Mouse (Mus musculus) cortical plate, adult 2 months (tissue): ENCODE measurements around the gene Csnk1e. TPM values are rescaled to one million over a fixed set of nuclear protein-coding genes. Genes with fewer than 3 reads are reported as not detected.

Experiments
- H3K27ac ChIP-seq: fragments of 200-500 bp; 2 replicates; pipeline ENCODE4 v1.5.1; 2012; ENCODE audit warnings: low read length, control low read depth, inconsistent platforms; ENCODE audit not compliant: insufficient read depth
- H3K4me1 ChIP-seq: fragments of 200-500 bp; 2 replicates; pipeline ENCODE4 v1.6.1; 2011; ENCODE audit warnings: low read length; ENCODE audit not compliant: control insufficient read depth, insufficient read depth
- H3K4me3 ChIP-seq: fragments of 200-500 bp; 2 replicates; pipeline ENCODE4 v1.5.1; 2011; ENCODE audit warnings: mild to moderate bottlenecking, low read length, control low read depth; ENCODE audit not compliant: insufficient read depth
- CTCF ChIP-seq: fragments of 200-500 bp; IDR thresholded peaks from 2 replicates; pipeline ENCODE4 v1.5.1; 2011; ENCODE audit warnings: mild to moderate bottlenecking, control low read depth, low read length; ENCODE audit not compliant: insufficient read depth; ENCODE audit errors: extremely low read depth
- POLR2A ChIP-seq: fragments of 200-500 bp; IDR thresholded peaks from 2 replicates; pipeline ENCODE4 v1.6.1; 2011; ENCODE audit warnings: mild to moderate bottlenecking, low read length, control low read depth; ENCODE audit not compliant: insufficient read depth; ENCODE audit errors: extremely low read depth
- polyA plus RNA-seq: library from polyadenylated mRNA; depleted of rRNA; stranded (reverse); fragments of >200 nt; gene quantifications from 2 replicates; pipeline ENCODE4 v1.2.3, GENCODE M21; 2012

The Csnk1e gene
- polyA plus RNA-seq, 1 experiment = 194 TPM

DNA sequence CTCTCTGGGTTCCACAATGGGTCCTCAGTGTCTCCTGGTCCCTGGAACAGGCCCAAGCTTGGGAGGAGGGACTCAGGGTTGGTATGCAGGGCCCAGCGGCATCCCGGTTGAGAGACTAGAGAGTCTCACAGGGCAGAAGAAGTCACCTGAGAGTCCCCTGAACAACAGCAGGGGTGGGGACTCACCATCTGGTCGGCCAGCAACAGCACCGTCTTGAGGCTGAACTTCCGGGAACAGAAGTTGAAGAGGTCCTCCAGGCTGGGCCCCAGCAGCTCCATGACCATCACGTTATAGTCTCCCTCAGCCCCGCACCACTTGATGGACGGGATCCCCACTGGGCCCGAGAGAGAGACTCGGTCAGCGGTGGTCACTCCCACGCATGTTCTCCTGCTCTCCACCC, 25.8 kb downstream of the Csnk1e start:
- TF ChIP-seq POLR2A = no peak
- no peak for TF ChIP-seq CTCF
- Histone ChIP-seq H3K4me1 (peaks cover 9% of the 10 kb centered on the region), H3K4me3 (no peak overlapping the region), H3K27ac (no peak overlapping the region)

DNA sequence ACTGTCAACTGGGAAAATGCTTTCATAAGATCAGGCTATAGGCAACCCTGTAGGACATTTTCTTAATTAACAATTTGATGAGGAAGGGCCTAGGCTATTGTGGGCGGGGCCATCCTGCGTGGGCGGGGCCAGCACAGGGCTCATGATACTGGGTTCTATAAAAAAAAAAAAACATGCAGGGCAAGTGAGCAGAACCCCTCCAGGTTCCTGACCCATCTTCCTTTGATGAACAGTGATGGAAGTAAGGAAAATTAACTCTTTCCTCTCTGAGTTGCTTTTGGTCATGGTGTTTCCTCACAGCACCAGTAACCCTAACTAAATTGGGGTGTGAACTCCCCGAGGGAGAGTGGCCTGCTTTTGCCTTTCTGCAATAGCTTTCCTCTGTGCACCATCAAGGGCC, 26.8 kb downstream of the Csnk1e start:
- Histone ChIP-seq H3K27ac (no peak overlapping the region), H3K4me3 (no peak overlapping the region), H3K4me1 (peaks cover 7% of the 10 kb centered on the region)
- no peak for TF ChIP-seq CTCF
- TF ChIP-seq POLR2A = no peak

DNA sequence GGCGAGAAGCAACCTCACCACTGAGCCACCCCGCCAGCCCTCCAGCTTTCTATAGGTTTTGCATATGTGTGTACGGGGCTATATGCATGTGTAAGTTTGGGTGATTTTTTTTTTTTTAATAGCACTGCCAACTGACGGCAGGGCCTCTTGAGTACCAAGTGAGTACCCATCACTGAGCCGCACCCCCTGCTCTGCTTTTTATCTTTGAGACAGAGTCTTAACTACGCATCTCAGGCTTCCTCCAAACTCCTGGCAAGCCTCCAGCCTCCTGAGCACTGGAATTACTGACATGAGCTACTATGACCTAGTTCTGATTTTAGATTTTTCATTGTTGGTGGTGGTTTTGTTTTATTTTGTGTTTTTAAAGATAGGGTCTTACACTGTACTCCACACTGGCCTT, 27.9 kb downstream of the Csnk1e start:
- no peak overlapping the region for H3K4me3 ChIP-seq
- no peak for TF ChIP-seq POLR2A
- TF ChIP-seq CTCF = no peak
- no peak overlapping the region for H3K27ac ChIP-seq
- H3K4me1 ChIP-seq = peaks cover 4% of the 10 kb centered on the region

DNA sequence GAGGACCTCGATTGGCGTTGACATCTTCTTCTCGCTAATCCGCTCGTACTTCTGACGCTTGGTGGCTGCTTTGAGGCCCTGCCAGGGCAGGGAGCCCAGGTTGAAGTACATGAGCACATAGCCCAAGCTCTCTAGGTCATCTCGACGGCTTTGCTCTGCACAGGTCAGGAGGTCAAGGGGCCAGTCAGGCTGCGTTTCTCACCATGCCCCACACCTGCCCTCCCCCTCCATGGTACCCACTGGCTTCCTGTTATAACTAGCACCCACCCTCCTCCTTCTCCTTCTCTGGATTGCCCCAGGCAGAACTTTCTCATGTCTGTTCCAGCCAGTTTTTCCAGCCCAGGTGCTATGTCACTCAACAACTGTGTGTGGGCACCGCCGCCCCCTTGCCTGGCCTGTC, 29.9 kb downstream of the Csnk1e start:
- TF ChIP-seq POLR2A (no peak), CTCF (no peak)

DNA sequence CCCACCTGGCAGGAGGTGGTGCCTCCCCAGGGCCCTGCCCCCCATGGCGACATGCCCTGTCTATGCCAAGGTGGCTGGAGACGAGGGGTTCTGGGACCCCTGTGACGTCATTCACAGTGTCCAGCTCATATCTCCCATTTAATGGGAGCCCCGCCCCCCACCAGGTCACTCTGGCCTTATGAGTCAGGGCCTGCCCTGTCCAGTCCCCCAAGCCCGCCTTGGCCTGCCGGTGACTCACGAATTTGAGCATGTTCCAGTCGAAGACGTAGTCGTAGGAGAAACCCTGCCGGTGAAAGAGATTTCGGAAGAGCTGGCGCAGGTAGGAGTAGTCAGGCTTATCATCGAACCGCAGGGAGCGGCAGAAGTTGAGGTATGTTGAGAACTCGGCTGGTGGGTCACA, 30.8 kb downstream of the Csnk1e start:
- no peaks in the 10 kb centered on the region; the same call in 1 of the 2 replicates for H3K4me1 ChIP-seq
- no peak overlapping the region for H3K27ac ChIP-seq
- TF ChIP-seq CTCF = no peak
- TF ChIP-seq POLR2A = no peak
- no peak overlapping the region for H3K4me3 ChIP-seq

More for the DNA sequence above, 29.9 kb downstream of the Csnk1e start:
- Histone ChIP-seq H3K4me1 (no peaks in the 10 kb centered on the region; the same call in 1 of the 2 replicates), H3K27ac (no peak overlapping the region), H3K4me3 (no peak overlapping the region)

DNA sequence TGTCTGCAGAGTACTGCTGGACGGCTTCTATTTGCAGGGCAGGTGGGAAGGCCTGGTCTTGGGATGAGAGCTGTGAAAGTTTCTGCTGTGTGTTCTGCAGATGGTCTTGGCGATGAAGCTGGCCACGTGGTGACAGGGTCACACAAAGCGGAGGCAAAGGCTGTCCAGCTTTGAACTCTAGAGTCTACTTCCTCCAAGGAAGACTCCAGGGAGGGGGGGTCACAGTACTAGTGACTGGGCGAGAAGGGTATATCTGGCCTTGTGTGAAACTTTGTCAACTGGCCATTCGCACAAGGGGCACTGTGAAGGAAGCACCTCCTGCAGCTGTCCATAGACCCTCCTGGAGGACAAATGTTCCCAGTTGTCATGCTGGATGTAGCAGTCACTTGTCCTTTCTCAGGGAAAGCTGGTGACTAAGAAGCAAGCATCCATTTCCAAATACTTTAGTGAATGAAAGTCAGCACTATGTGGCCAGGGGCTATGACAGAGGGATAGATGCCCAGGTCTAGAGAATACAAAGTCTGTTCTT, 32.6 kb downstream of the Csnk1e start:
- Histone ChIP-seq H3K4me3 (no peak overlapping the region), H3K27ac (no peak overlapping the region), H3K4me1 (no peaks in the 10 kb centered on the region; the same call in 1 of the 2 replicates)
- no peak for TF ChIP-seq POLR2A
- TF ChIP-seq CTCF = no peak

DNA sequence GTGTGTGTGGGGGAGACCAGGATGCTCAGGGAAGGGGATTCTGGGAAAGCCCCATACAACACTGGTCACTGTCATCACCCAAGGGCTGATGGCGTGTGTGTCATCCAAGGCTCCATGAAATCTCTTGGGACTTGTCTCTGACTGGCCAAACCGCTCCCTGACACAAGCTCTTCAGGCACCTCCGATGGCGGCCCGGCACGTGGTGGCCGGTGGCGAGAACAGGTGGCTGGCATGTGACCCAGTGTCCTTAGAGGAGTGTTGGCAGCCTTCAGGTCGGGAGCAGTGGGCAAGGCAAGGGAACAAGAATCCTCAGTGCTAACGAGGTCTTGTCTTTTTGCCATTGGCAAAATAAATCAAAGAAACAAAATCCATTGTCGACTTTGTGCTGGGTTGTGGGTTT, 36.7 kb downstream of the Csnk1e start:
- no peak for TF ChIP-seq CTCF
- TF ChIP-seq POLR2A = no peak
- no peaks in the 10 kb centered on the region for H3K4me1 ChIP-seq
- no peak overlapping the region for H3K4me3 ChIP-seq
- H3K27ac ChIP-seq = no peak overlapping the region

DNA sequence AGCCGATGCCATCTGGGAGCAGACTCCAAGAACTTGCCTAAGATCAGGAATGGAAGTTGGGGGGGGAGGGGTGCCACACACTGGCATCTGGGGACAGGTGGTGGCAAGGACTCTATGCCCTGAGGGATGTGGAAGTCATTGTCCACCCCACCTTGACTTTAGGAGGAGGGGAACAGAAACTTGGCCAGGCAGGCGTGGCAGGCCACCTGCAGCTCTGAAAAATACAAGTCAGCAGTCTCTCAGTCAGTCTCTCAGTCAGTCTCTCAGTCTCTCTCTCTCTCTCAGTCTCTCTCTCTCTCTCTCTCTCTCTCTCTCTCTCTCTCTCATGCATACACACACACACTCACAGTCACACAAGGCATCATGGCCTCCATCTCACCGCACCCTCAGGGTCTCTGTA, 37.1 kb downstream of the Csnk1e start:
- H3K4me1 ChIP-seq = no peaks in the 10 kb centered on the region
- TF ChIP-seq POLR2A (no peak), CTCF (no peak)
- no peak overlapping the region for H3K27ac ChIP-seq
- H3K4me3 ChIP-seq = no peak overlapping the region

DNA sequence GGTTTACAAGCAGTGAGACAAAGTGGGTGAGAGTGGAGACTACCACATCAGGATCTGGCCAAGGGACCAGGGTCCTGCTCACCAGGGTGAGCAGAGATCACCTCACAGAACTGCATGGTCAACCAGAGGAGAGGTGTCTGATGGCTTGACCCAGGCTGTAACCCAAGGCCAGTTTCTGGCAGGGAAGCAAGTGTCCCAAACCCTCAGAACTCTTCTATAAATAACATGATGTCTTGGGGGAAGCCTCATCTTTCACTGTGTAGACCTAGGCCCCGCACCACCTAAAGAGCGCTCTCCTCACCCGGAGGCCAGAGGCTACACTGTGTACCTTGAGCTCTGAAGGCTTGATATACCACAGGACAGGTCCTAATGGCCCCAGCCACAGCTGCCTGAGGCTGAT, 38.0 kb downstream of the Csnk1e start:
- TF ChIP-seq POLR2A (no peak), CTCF (no peak)
- Histone ChIP-seq H3K4me3 (no peak overlapping the region), H3K27ac (no peak overlapping the region), H3K4me1 (no peaks in the 10 kb centered on the region)

DNA sequence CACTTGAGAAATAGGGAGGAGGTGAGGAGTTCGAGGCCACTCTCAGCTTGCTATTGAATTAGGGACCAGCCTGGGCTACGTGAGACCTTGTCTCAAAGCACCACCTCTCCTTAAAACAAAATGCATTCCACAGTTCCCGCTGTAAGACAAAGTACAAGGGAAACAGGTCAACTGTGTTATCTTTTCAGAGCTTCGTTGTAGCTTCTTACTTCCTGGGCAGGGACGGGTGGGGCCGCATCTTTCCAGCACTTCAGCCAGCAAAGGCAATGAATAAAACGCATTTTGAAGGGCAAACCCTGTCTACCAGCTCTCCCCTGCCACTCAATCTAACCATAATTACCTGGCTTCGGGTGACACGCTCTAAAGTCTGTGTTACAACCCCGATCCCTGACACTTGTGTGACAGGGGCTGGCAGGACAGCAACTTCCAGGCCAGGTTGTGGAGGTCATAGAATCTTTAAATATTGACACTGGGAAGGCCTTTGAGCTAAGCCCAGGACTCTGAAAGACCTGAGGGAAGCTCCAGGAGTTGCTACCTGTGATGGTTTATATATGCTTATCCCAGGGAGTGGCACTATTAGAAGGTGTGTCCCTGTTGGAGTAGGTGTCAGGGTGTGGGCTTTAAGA, 38.8 kb downstream of the Csnk1e start:
- no peaks in the 10 kb centered on the region for H3K4me1 ChIP-seq
- no peak for TF ChIP-seq POLR2A
- TF ChIP-seq CTCF = no peak
- H3K27ac ChIP-seq = no peak overlapping the region
- no peak overlapping the region for H3K4me3 ChIP-seq

DNA sequence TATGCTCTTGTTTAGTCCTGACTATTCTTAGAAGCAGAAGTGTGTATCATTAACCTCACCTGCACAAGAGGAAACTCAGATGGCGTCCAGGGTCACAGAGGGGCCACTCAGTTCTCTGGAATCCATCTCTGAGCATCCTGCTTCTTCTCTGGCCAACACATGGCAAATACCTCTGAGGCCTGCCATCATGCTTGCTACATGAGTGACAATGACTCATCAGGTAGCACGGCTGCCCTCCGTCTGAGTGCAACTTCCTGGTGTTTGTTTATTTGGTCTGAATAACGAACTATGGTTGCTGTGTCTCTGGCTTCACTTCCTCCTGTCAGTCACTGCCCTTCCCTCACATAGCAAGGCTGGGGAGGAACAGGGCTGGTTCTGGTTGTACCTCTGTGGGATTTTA, 40.9 kb downstream of the Csnk1e start:
- Histone ChIP-seq H3K27ac (no peak overlapping the region), H3K4me1 (no peaks in the 10 kb centered on the region), H3K4me3 (no peak overlapping the region)
- TF ChIP-seq CTCF (no peak), POLR2A (no peak)
